Mouse (Mus musculus) T-cell, adult 2 months (primary cell): Measurements from ENCODE around the gene Acpp.
A peak's percentile ranks its signal among the peaks of the same experiment; 100 is the strongest.
"Not testable (repeated sequence)": the region's sequence is repeated elsewhere in the genome, so short reads cannot be mapped to it uniquely, and the experiment has no call there.

Experiments
- DNase-seq: peaks from one replicate; pipeline ENCODE4 v3.0.0; 2022; ENCODE audit warnings: low spot score

Gene Acpp

GRCm38 (mm10) chr9:104337183-104337931 is at the start of gene Acpp:
Acpp (minus strand) TSS chr9:104337748.
- DNase-seq, result peak; percentile 73

GRCm38 (mm10) chr9:104382571-104383170 is 45.1 kb upstream of the Acpp start:
- DNase-seq, result no peak

- DNase-seq, result peak; percentile 1
These were observed 42.1 kb upstream of the Acpp start for GRCm38 (mm10) chr9:104379532-104380162.

GRCm38 (mm10) chr9:104375573-104375972 is 38.0 kb upstream of the Acpp start:
- no peak for DNase-seq

- peak; percentile 60 for DNase-seq
These were observed 35.7 kb upstream of the Acpp start for GRCm38 (mm10) chr9:104373253-104373652.

- no peak for DNase-seq
These were observed 29.4 kb upstream of the Acpp start for GRCm38 (mm10) chr9:104366983-104367382.

- not testable (repeated sequence) for DNase-seq
These were observed 24.4 kb upstream of the Acpp start for GRCm38 (mm10) chr9:104361951-104362350.

GRCm38 (mm10) chr9:104361073-104361891 is 23.7 kb upstream of the Acpp start:
- no peak for DNase-seq

- DNase-seq, result no peak
These were observed 22.8 kb upstream of the Acpp start for GRCm38 (mm10) chr9:104360389-104360788.

GRCm38 (mm10) chr9:104355521-104356270 is 18.1 kb upstream of the Acpp start:
- DNase-seq, result no peak

- DNase-seq, result no peak
These were observed 6.6 kb upstream of the Acpp start for GRCm38 (mm10) chr9:104344136-104344535.

- DNase-seq, result no peak
These were observed 1.9 kb upstream of the Acpp start for GRCm38 (mm10) chr9:104339483-104339882.

- DNase-seq, result peak; percentile 32
These were observed 1.2 kb upstream of the Acpp start for GRCm38 (mm10) chr9:104338489-104339427.

- peak; percentile 75 for DNase-seq
These were observed 6.2 kb downstream of the Acpp start for GRCm38 (mm10) chr9:104331301-104331700.

GRCm38 (mm10) chr9:104328655-104329054 is 8.9 kb downstream of the Acpp start:
- DNase-seq, result no peak

GRCm38 (mm10) chr9:104321519-104321918 is 16.0 kb downstream of the Acpp start:
- no peak for DNase-seq

- no peak for DNase-seq
These were observed 21.2 kb downstream of the Acpp start for GRCm38 (mm10) chr9:104316351-104316750.

GRCm38 (mm10) chr9:104315499-104315898 is 22.0 kb downstream of the Acpp start:
- no peak for DNase-seq

- peak; percentile 35 for DNase-seq
These were observed 30.8 kb downstream of the Acpp start for GRCm38 (mm10) chr9:104306734-104307133.

- DNase-seq, result no peak
These were observed 32.0 kb downstream of the Acpp start for GRCm38 (mm10) chr9:104305333-104306111.
